Mouse (Mus musculus): Measurements from ENCODE around the gene Adam23. TPM values are rescaled to one million over a fixed set of nuclear protein-coding genes. Genes with fewer than 3 reads are reported as not detected.

Adam23 gene
- polyA plus RNA-seq (2012; rRNA removed): 23.6 and 29.4 TPM in 2 replicates

- DNase-seq (ENCODE audit: low read depth): peak; percentile 92
Measured at GRCm38 (mm10) chr1:63445656-63446046, at the start of gene Adam23. Gene Adam23, plus strand, starts transcription at chr1:63445891.

GRCm38 (mm10) chr1:63401130-63401529, 44.6 kb upstream of the Adam23 start:
- DNase-seq (ENCODE audit: low read depth): peak; percentile 62
- TF ChIP-seq POLR2A (IDR thresholded peaks at IDR 0.05; ENCODE audit: borderline replicate concordance, extremely low read depth, insufficient read depth, insufficient read length, poor library complexity, severe bottlenecking) (no peak), CTCF (IDR thresholded peaks at IDR 0.05; ENCODE audit: borderline replicate concordance, extremely low read depth, insufficient read depth, insufficient read length) (no peak)

More at GRCm38 (mm10) chr1:63445656-63446046, at the start of gene Adam23:
- TF ChIP-seq POLR2A (IDR thresholded peaks at IDR 0.05; ENCODE audit: borderline replicate concordance, extremely low read depth, insufficient read depth, insufficient read length, poor library complexity, severe bottlenecking) (peak; percentile 58; the same call in 1 of the 2 replicates), CTCF (IDR thresholded peaks at IDR 0.05; ENCODE audit: borderline replicate concordance, extremely low read depth, insufficient read depth, insufficient read length) (no peak)

- TF ChIP-seq POLR2A (IDR thresholded peaks at IDR 0.05; ENCODE audit: borderline replicate concordance, extremely low read depth, insufficient read depth, insufficient read length, poor library complexity, severe bottlenecking): no peak
- no peak for TF ChIP-seq CTCF (IDR thresholded peaks at IDR 0.05; ENCODE audit: borderline replicate concordance, extremely low read depth, insufficient read depth, insufficient read length)
- DNase-seq (ENCODE audit: low read depth): no peak
Measured at GRCm38 (mm10) chr1:63403601-63404000, 42.1 kb upstream of the Adam23 start.

GRCm38 (mm10) chr1:63408344-63408743, 37.3 kb upstream of the Adam23 start:
- TF ChIP-seq CTCF (IDR thresholded peaks at IDR 0.05; ENCODE audit: borderline replicate concordance, extremely low read depth, insufficient read depth, insufficient read length) (no peak), POLR2A (IDR thresholded peaks at IDR 0.05; ENCODE audit: borderline replicate concordance, extremely low read depth, insufficient read depth, insufficient read length, poor library complexity, severe bottlenecking) (no peak)
- no peak for DNase-seq (ENCODE audit: low read depth)

GRCm38 (mm10) chr1:63418491-63418890, 27.2 kb upstream of the Adam23 start:
- TF ChIP-seq POLR2A (IDR thresholded peaks at IDR 0.05; ENCODE audit: borderline replicate concordance, extremely low read depth, insufficient read depth, insufficient read length, poor library complexity, severe bottlenecking) (no peak), CTCF (IDR thresholded peaks at IDR 0.05; ENCODE audit: borderline replicate concordance, extremely low read depth, insufficient read depth, insufficient read length) (no peak)
- no peak for DNase-seq (ENCODE audit: low read depth)

GRCm38 (mm10) chr1:63430668-63431067, 15.0 kb upstream of the Adam23 start:
- TF ChIP-seq CTCF (IDR thresholded peaks at IDR 0.05; ENCODE audit: borderline replicate concordance, extremely low read depth, insufficient read depth, insufficient read length) (no peak), POLR2A (IDR thresholded peaks at IDR 0.05; ENCODE audit: borderline replicate concordance, extremely low read depth, insufficient read depth, insufficient read length, poor library complexity, severe bottlenecking) (no peak)
- DNase-seq (ENCODE audit: low read depth): no peak

- peak; percentile 69 for DNase-seq (ENCODE audit: low read depth)
Measured at GRCm38 (mm10) chr1:63431166-63431565, 14.5 kb upstream of the Adam23 start.

GRCm38 (mm10) chr1:63431842-63432241, 13.8 kb upstream of the Adam23 start:
- DNase-seq (ENCODE audit: low read depth): no peak
- no peak for TF ChIP-seq CTCF (IDR thresholded peaks at IDR 0.05; ENCODE audit: borderline replicate concordance, extremely low read depth, insufficient read depth, insufficient read length)
- TF ChIP-seq POLR2A (IDR thresholded peaks at IDR 0.05; ENCODE audit: borderline replicate concordance, extremely low read depth, insufficient read depth, insufficient read length, poor library complexity, severe bottlenecking): no peak

More at GRCm38 (mm10) chr1:63431166-63431565, 14.5 kb upstream of the Adam23 start:
- no peak for TF ChIP-seq POLR2A (IDR thresholded peaks at IDR 0.05; ENCODE audit: borderline replicate concordance, extremely low read depth, insufficient read depth, insufficient read length, poor library complexity, severe bottlenecking)
- TF ChIP-seq CTCF (IDR thresholded peaks at IDR 0.05; ENCODE audit: borderline replicate concordance, extremely low read depth, insufficient read depth, insufficient read length): no peak

GRCm38 (mm10) chr1:63434052-63434451, 11.6 kb upstream of the Adam23 start:
- TF ChIP-seq CTCF (IDR thresholded peaks at IDR 0.05; ENCODE audit: borderline replicate concordance, extremely low read depth, insufficient read depth, insufficient read length) (no peak), POLR2A (IDR thresholded peaks at IDR 0.05; ENCODE audit: borderline replicate concordance, extremely low read depth, insufficient read depth, insufficient read length, poor library complexity, severe bottlenecking) (no peak)
- DNase-seq (ENCODE audit: low read depth): peak; percentile 29

GRCm38 (mm10) chr1:63437529-63437928, 8.2 kb upstream of the Adam23 start:
- TF ChIP-seq POLR2A (IDR thresholded peaks at IDR 0.05; ENCODE audit: borderline replicate concordance, extremely low read depth, insufficient read depth, insufficient read length, poor library complexity, severe bottlenecking): no peak
- TF ChIP-seq CTCF (IDR thresholded peaks at IDR 0.05; ENCODE audit: borderline replicate concordance, extremely low read depth, insufficient read depth, insufficient read length): no peak
- DNase-seq (ENCODE audit: low read depth): no peak

GRCm38 (mm10) chr1:63442186-63442585, 3.5 kb upstream of the Adam23 start:
- DNase-seq (ENCODE audit: low read depth): no peak
- TF ChIP-seq CTCF (IDR thresholded peaks at IDR 0.05; ENCODE audit: borderline replicate concordance, extremely low read depth, insufficient read depth, insufficient read length) (no peak), POLR2A (IDR thresholded peaks at IDR 0.05; ENCODE audit: borderline replicate concordance, extremely low read depth, insufficient read depth, insufficient read length, poor library complexity, severe bottlenecking) (no peak)

- DNase-seq (ENCODE audit: low read depth): no peak
- no peak for TF ChIP-seq CTCF (IDR thresholded peaks at IDR 0.05; ENCODE audit: borderline replicate concordance, extremely low read depth, insufficient read depth, insufficient read length)
- TF ChIP-seq POLR2A (IDR thresholded peaks at IDR 0.05; ENCODE audit: borderline replicate concordance, extremely low read depth, insufficient read depth, insufficient read length, poor library complexity, severe bottlenecking): no peak
Measured at GRCm38 (mm10) chr1:63442616-63443015, 3.1 kb upstream of the Adam23 start.

Data from brain, embryonic 14.5 days (tissue).